Mouse (Mus musculus): ENCODE results near the gene Mtmr10.

Gene Mtmr10

DNA sequence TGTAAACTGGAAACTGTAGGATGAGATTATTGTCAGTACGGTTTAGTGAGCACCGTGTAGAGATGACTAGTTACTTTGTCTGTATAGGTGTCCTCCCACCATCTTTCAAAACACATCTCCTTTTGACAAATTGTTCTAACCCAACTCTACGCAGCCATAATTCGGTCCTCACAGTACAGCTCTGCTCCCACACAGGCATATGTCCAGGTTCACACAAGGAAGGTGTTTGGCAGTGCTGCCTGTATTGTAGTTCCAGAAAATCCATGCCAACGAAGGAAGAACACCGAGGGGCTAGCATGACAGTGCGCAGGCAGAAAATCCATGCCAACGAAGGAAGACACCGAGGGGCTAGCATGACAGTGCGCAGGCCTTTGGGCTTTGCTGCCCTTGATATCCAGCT lies 4.3 kb downstream of the Mtmr10 start:
- DNase-seq (ENCODE audit: low spot score in 2 of 2), result no peak

DNA sequence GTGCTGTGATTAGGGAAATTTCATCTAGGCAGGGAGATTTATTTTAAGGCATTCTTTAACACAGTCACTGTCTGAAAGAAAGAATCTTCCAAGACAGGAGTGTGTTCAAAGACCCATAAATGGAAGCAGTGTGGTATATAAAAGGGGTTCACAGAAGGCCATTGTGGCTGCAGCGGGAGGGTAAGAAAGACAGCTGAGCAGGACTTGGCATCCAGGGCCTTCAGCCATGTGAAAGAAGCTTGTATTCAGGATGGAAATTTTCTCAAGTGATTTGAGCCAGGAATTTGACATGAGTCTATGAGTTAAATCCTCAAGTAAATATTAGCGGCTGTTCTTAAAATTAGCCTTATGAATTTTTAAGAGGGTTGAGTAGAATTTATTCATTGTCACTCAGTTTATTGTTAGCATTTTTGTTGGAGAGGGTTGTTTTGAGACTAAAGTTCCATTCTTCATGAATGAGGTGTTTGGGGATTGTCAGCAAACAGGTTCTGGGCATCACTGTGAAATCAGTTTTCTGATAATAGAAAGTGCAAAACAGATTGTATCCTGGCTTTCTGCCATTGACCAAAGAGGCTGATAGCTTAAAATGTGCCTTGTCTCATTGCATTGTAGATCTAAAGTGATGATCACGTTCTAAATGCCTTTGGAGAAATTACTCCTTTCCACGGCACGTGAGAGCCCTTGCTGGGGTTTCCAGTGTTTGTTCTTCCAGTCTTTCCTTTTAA lies 9.0 kb downstream of the Mtmr10 start:
- no peak for DNase-seq (ENCODE audit: low spot score in 2 of 2)

DNA sequence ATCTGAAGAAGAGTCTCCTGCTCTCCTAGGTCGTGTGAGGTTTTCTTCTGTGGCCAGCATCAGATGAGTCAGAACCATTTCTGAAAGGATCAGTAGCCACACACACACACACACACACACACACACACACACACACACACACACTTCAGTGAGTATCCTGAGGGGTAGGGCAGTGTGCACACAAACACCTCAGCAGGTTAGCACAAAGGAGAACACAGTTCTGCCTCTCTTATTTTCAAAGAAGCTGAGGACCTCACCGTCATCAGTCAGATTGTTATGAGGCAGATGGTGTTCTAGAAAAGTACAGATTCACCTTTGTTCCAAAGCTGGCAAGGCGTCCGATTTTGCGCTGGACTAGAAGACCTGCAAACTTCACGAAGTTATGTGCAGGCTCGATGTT lies 22.8 kb downstream of the Mtmr10 start:
- no peak for DNase-seq (ENCODE audit: low spot score in 2 of 2)

DNA sequence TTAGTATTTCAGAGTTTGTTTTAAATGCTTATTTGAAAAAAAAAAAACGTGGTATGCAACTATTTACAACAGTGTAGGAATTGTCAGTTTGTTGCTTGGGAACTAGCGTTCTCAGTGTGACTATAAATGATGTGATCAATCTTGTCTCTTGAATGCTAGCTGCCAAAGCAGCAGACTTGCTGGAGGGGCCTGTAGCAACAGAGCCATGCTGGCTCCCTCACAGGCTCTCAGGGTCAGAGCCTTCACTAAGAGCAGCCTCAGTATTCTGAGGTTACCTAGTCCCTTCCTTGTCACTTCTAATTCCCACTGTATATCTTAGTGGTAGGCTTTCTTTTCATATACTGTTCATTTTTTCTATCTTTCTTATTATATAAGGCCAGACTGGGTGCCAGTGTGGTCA lies 23.3 kb downstream of the Mtmr10 start:
- no peak for DNase-seq (ENCODE audit: low spot score in 2 of 2)

DNA sequence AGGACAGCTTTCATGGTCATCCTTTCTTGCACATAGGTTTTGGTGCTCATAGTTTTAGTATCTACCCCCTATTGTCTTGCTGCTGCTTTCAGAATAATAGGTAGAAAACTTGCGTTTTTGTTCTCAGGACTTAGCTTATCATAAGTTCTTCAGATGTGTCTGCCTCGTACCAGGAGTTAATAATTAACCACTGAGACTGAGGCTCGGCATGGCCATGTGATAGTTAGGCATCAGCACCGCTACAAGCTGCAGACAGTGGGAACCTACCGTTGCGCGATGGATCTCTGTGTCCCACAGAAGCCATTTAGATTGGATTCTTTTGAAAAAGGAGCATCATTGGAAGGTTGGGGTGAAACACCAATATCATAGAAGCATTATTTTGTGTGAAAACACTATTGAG lies 25.4 kb downstream of the Mtmr10 start:
- DNase-seq (ENCODE audit: low spot score in 2 of 2), result no peak

DNA sequence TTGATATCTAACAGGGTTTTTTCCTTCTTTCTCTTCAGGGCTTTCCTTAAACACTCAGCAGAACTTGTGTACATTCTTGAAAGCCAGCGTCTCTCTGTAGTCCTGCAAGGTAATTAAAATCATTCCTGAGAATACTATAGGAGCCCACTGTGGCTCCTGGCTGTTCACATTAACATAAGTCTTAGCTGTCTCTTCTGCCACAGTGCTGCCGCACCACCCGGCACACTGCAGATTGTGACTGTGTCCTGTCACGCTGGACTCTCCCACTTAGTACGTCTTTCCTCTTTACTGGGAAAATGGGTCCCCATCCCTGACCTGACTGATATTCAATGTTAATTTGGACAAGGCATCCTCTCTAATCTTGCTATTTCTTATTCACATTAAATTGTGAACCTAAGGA lies 33.7 kb downstream of the Mtmr10 start:
- no peak for DNase-seq (ENCODE audit: low spot score in 2 of 2)

DNA sequence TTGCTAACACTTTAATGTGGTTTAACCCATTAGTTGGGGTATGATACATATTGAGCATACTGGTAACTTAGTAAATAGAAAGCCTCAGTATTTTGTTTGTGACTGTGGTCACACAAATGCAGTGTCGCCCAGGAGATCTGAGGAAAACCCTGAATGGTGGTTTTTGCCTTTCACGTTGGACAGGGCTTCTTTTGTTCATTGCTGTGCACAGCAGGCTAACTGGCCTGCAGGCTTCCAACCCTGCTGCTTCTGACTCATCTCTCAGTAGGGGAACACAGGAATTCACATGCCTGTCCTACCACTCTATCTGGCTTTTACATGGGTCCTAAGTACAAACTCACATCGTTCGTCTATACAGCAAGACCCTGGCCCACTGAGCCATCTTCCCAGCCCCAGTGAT lies 34.2 kb downstream of the Mtmr10 start:
- DNase-seq (ENCODE audit: low spot score in 2 of 2), result no peak

DNA sequence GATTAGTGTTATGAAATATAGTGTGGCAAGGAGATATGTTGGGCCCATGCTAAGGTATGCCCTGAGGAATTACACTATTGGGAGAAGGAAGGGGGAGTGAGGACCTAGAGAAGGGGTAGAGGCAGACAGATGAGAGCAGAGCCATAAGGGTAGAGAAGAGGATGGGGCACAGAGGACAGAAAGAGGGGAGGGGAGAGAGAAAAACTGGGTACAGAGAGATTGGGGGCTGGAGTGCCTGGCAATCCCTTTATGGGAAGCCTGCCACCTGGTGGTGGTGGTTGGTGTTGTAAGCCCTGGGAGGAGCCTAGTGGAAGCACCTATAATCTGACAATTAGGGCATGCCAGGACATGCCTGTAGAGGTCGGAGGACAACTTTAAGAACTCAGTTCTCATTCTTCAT lies 39.4 kb downstream of the Mtmr10 start:
- DNase-seq (ENCODE audit: low spot score in 2 of 2), result peak; percentile 66 to 68

DNA sequence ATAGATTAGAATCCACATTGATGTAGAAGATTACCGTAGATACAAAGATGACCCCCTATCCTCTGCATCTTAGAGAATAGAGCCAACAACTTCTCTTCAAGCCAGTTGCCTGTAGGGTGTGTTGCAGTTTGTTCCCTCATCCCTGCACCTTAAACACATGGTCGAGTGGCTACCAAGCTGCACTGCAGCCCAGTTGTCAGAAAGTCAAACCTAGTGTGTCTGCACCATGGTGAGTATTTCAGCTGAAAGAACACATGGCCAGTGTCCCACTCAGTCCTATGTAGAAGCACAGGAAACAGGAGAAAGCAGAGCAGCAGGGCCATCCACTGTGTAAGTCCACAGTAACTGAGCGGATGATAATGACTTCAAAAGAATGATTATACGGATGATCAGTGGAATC lies 40.0 kb downstream of the Mtmr10 start:
- DNase-seq (ENCODE audit: low spot score in 2 of 2), result no peak

DNA sequence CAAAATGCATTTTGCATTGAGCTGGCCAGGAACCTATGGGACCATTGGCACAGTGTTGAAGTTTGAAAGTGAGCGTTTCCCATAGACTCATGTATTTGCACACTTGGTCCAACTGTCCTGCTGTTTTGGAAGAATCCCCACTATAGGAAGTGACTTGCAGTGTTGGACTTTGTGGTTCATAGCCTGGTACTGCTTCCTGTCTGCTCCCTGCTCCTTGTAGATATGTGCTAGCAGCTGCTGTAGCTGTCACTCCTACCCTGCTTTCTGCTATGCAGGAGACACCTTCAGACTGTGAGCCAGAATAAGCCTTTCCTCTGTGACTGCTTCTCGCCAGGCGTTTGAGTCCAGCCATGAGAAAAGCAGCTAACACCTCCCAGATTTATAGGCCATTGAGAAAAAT lies 43.9 kb downstream of the Mtmr10 start:
- DNase-seq (ENCODE audit: low spot score in 2 of 2), result no peak

DNA sequence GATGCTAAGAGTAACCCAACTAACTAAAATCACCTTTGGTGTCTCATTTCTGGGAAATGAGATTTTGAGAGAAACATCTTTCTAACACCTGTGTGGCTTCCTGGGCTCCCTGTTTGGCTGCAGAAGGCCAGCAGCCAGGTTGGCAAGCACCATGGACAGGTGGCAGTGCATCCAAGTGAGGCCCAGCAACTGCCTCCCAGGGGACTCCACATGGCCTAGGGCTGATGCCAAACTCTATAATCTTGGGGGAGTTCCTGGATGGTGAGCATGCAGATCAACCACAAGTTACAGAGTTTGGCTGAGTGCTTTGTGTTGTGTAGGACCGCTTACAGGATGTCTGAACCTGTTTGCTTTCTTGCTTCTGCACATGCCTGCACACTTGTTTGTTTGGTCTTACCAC lies 45.2 kb downstream of the Mtmr10 start:
- no peak for DNase-seq (ENCODE audit: low spot score in 2 of 2)

DNA sequence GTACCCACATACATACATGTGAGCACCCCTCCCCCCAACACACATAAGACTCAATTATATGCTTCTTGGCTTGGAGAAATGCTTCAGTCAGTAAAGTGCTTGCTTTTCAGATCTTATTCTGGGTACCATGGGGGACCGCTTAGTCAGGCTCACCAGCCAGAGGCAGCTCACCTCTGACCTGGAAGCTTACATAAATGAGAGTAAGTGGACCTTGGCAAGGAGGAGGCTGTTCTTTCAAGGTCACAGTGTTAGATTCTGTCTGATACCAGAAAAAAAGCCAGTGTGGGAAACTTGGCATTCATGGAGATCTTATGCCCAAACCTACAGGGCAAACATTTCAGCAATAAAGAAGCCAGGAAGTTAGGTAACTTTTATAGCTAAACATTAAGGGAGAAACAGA lies 60.4 kb downstream of the Mtmr10 start:
- DNase-seq (ENCODE audit: low spot score in 2 of 2), result no peak

DNA sequence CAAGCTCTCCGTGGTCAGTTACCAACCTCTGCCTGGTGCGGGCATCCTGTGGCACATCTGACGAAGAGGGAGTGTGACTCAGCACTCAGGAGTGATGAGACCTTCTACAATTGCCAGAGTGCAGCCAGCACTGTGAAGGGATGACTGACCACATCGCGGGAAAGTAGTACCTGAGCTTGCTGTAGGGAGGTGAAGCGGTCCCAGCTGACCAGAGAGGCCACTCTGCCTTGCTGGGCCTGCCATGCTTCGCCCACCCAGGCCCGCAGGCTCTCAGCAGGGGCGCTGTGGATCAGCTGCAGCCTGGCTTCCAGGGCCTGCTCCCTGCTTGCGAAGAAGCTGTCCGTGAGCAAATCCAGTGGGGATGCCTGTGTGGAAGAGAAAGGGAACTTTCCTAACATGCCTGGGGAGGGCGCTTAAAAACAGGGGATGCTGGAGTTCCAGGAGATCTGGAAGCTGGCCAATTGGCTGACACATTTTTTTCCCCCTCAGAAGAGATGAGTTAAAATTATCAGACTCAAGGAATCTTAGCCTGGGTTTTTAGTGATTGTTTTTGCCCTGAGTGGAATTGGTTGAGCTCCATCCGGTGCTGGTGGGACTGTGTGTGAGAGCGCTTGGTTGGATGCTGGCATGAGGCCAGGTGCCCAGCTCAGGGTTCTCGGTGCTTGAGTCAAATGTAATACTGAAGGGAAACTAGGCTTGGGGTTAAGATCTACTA lies 61.9 kb downstream of the Mtmr10 start:
- DNase-seq (ENCODE audit: low spot score in 2 of 2), result no peak

DNA sequence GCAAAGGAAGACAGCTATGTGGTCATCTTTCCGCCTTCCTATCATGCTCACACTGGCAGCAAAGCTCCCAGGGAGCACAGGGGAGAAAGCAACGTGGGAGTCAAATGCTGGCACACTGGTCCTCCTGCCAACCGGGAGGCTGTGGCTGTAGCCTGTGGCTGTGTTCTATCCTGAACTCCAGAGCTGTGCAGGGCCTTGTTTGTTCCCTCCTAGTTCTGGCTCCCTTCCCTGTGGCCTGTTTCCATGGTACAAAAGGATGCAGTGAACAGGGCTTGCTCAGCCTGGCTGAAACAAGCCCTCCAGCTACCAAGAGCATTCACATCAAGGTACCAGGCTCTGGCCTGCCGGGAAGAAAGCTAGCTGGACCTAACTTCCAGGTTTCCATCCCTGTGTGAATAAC lies 63.6 kb downstream of the Mtmr10 start:
- DNase-seq (ENCODE audit: low spot score in 2 of 2), result no peak

DNA sequence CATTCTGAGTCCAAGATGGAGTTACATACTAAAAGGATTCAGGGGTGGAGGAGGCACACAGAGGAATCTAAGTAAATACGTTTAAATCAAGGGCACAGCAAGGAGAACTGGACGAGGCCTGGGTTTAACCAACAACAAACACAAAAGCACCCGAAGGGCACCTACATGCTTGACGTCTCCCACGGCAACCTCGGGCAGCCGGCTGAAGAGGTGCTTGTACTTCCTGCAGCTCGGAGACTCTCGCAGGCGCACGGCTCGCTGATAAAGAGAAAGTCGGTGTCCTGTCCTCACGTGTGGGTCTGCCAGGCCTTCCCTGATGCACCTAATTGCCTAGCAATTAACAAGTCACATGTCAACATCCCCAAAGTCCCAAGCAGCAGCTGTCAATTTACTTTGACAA lies 66.8 kb downstream of the Mtmr10 start:
- no peak for DNase-seq (ENCODE audit: low spot score in 2 of 2)

DNA sequence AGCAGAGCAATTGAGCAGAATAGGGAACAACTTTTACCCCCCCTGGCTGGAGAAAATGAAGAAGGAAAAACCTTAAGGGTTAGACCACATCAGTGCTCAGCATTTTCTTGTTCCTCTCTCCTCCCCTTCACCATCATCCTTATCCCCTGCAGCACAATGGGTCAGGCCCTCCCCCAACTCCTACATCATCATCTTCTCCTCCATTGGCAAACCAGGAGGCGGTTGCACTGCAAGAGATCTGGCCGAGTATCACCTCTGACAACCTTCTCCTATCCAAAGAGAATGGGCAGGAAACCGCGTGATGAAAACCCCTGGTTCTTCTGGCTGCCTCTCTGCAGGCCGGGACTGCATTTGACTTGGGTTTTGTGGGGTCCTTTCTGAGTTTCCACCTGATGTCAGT lies 69.2 kb downstream of the Mtmr10 start:
- DNase-seq (ENCODE audit: low spot score in 2 of 2), result no peak

DNA sequence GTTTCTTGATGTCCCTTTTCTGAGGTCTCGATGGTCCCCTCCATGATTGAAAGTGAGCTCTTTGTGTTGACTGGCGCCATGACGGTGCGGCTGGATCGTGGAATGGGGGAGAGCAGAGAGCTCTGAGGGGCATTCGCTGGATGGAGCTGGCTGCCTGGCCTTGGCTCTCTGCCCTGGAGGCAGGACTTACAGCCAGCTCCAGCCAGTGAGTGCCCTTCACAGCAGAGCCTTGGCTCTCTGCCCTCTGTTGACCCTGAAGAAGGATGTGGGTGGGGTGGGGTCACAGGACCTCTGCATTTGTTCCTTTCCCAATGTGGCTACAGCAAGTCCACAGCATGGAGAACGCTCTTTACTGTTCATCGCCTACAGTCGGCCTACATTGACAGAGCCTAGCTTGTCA lies 70.0 kb downstream of the Mtmr10 start:
- DNase-seq (ENCODE audit: low spot score in 2 of 2), result peak; percentile 14 to 19

DNA sequence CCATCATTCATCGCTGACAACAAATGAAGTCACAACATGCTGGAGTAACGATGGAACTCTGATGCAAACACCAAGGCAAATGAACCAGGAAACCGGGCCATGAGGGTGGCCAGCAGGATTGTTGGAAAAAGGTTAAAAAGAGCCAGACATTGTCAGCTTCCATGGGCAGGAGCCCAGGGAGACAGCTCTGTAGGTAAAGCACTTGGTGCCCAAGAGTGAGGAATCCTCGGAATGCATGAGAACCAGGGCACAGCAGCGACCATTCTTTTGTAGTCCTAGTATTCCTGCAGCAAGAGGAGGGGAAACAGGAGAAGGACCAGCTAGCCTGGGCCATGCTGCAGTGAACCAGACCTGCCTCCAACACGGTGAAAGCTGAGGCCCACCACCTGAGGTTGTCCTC lies 71.2 kb downstream of the Mtmr10 start:
- DNase-seq (ENCODE audit: low spot score in 2 of 2), result no peak

DNA sequence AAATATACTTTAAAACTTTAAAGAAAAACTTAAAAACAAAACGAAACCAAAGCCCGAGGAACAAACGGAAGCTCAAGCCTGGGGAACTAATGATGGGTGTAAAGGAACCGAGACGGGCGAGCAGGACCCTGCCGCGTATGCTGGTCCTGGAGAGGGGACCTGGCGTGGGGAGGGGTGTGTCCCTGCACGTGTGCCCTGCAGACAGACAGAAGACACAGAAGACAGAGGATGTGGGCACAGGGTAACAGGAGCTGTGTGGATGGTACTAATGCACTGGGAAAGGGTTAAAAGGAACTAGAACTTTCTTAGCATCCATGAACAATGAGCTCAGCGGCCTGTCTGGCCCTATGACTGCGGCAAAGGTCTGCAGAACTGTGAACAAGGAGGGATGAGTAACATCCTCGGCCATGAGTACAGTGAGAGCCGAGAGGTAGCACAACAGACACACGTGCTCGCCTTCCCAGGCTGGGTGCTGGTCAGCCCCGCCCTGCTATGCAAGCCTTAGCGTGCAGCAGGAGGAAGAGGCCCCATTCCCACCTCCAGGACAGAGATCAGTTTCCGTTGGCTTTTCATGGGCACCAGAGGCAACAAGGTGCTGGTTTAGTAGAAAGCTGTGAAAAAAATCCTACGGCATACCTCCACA lies 72.6 kb downstream of the Mtmr10 start:
- DNase-seq (ENCODE audit: low spot score in 2 of 2), result no peak

DNA sequence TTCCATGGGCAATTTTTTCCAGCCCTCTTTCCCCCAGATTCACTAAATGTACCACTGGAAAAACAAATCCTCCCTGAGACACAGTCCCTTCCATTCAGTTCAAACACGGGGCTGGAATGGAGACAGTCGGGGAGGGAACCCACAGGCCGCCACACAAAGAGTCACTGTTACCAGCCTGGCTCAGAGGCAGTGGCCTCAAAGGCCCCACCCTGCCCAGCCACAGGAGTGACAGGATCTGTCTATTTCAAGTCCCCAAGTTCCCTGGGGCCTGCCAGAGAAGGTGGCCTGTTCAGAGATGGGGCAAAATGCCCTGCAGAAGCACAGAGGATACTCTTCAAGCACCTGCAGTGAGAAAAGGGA lies 73.1 kb downstream of the Mtmr10 start:
- no peak for DNase-seq (ENCODE audit: low spot score in 2 of 2)

DNA sequence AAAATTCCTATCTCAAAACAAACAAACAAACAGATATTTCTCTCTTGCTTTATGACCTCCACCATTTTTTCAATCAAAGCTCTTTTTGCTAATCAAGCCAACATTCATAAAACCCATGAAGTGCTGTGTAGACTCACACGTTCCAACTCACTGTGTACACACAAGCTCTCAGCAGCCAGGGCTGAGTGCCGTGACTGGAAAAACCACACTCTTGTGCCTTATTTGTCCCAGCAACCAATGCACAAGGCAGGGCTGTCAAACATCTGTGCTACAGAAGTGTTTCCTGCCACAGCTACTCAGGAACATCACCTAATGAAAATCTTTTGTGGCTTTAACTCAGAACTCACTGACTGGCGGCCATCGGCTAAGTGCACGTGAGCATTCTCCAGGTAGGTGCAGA lies 78.4 kb downstream of the Mtmr10 start:
- no peak for DNase-seq (ENCODE audit: low spot score in 2 of 2)

DNA sequence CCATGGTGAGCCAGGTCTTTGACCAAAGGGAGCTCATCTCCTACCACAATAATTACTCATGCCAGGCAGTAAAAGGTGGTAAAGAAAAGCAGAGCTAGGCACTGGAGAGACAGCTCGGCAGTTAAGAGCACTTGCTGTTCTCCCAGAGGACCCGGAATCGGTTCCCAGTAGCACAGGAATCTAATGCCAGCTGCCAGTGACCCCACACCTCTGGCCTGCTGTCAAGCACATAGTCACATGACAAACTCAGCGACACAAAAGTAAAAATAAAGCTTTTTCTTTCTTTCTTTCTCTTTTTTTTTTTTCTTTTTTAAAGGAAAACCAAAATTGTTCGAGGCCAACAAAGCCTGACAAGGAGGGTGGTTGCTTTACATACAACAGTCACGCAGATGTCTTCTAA lies 82.4 kb downstream of the Mtmr10 start:
- no peak for DNase-seq (ENCODE audit: low spot score in 2 of 2)
